14 mouse cellular contexts compared by ENCODE assay signal in genomic region chr15:27581640-27582039, GRCm38 (mm10). TPM values are rescaled to one million over a fixed set of nuclear protein-coding genes. Genes with fewer than 3 reads are reported as not detected.
DNase-seq lines count a peak whose midpoint lies in the region; ATAC-seq and TF ChIP-seq lines count a peak whose summit lies in the region.
"Had no signal": no experiment of that assay in that cellular context is flagged by ENCODE, and none has a peak within 500 bp of the region (broad histone marks: within the 10 kb centered on the region; RNA-seq: fewer than 3 reads in every experiment).

No protein-coding gene starts in this region.

- no peaks in the 10 kb centered on the region for H3K9me3 ChIP-seq in ES-E14 (ENCODE audit: control insufficient read depth, insufficient read depth, low read depth, low read length)
- H3K9me3 ChIP-seq in forebrain, embryonic 12.5 days = no peaks in the 10 kb centered on the region
- no peaks in the 10 kb centered on the region for H3K9me3 ChIP-seq in midbrain, embryonic 12.5 days
- H3K9me3 ChIP-seq: heart, embryonic 13.5 days had no signal

- no peak overlapping the region for H3K4me2 ChIP-seq in forebrain, embryonic 12.5 days
- H3K4me2 ChIP-seq in midbrain, embryonic 12.5 days (replicated peaks) = no peak overlapping the region
- H3K4me2 ChIP-seq: heart, embryonic 13.5 days; lung, embryonic 14.5 days had no signal

- peak overlapping the region; percentile 35; the same call in 1 of the 2 replicates for H3K27ac ChIP-seq in ES-E14 (ENCODE audit: insufficient read depth, low read depth, low read length, poor library complexity, severe bottlenecking)
- H3K27ac ChIP-seq in forebrain, embryonic 12.5 days = peak overlapping the region; percentile 56
- peak overlapping the region; percentile 39 for H3K27ac ChIP-seq in midbrain, embryonic 12.5 days (replicated peaks)
- H3K27ac ChIP-seq: heart, embryonic 13.5 days had no signal

- ATAC-seq in frontal cortex, adult (ENCODE audit: low TSS enrichment) = peak; percentile 32; the same call in 1 of the 2 replicates
- ATAC-seq in forebrain, embryonic 12.5 days (ENCODE audit: low FRiP score) = peak; percentile 63
- ATAC-seq in midbrain, embryonic 12.5 days (ENCODE audit: low FRiP score, low read depth) = peak; percentile 82

- no peak overlapping the region for H3K4me3 ChIP-seq in ES-E14 (ENCODE audit: insufficient read depth in 1 of 2, low read depth in 1 of 2, low read length in 2 of 2, poor library complexity in 1 of 2, severe bottlenecking in 1 of 2)
- no peak overlapping the region for H3K4me3 ChIP-seq in forebrain, embryonic 12.5 days (replicated peaks)
- no peak overlapping the region for H3K4me3 ChIP-seq in midbrain, embryonic 12.5 days
- H3K4me3 ChIP-seq: heart, embryonic 13.5 days; myocyte had no signal

- no peaks in the 10 kb centered on the region for H3K27me3 ChIP-seq in forebrain, embryonic 12.5 days
- no peaks in the 10 kb centered on the region for H3K27me3 ChIP-seq in midbrain, embryonic 12.5 days
- H3K27me3 ChIP-seq: heart, embryonic 13.5 days had no signal

- intact Hi-C loops in left cerebral cortex, postnatal 10 days (cut with DNase I) = loop anchor here (5.0 kb wide), 2 partner anchors 114 to 264 kb away; partner anchors contain the start of gene Ank
- intact Hi-C loops in left cerebral cortex, postnatal 25 days (cut with DNase I) = loop anchor here (2.0 kb wide), 1 partner anchor 255 kb away; no protein-coding TSS in a partner anchor

- H3K36me3 ChIP-seq in ES-E14 (ENCODE audit: control insufficient read depth, insufficient read depth, low read length, poor library complexity, severe bottlenecking) = no peaks in the 10 kb centered on the region; the same call in 1 of the 2 replicates
- peaks cover 7% of the 10 kb centered on the region for H3K36me3 ChIP-seq in forebrain, embryonic 12.5 days (replicated peaks)
- H3K36me3 ChIP-seq in midbrain, embryonic 12.5 days = no peaks in the 10 kb centered on the region

- no peak overlapping the region for H3K9ac ChIP-seq in ES-E14 (ENCODE audit: insufficient read depth, low read depth, low read length, poor library complexity, severe bottlenecking)
- H3K9ac ChIP-seq in forebrain, embryonic 12.5 days = no peak overlapping the region
- H3K9ac ChIP-seq in midbrain, embryonic 12.5 days (replicated peaks) = no peak overlapping the region
- H3K9ac ChIP-seq: heart, embryonic 13.5 days; lung, embryonic 14.5 days had no signal

- peaks cover 2 to 25% of the 10 kb centered on the region in 2 experiments; a peak in 3 of 4 replicates for H3K4me1 ChIP-seq in ES-E14 (ENCODE audit: control insufficient read depth in 2 of 2, insufficient read depth in 2 of 2, low read length in 2 of 2, poor library complexity in 1 of 2)
- H3K4me1 ChIP-seq in forebrain, embryonic 12.5 days = peaks cover 16% of the 10 kb centered on the region
- H3K4me1 ChIP-seq in midbrain, embryonic 12.5 days = peaks cover 16% of the 10 kb centered on the region

- no peak for DNase-seq in frontal cortex, adult 2 months (ENCODE audit: extremely low spot score in 1 of 2, low spot score in 1 of 2)
- DNase-seq in ES-E14 (ENCODE audit: low read depth, low spot score) = no peak
- no peak for DNase-seq in left cerebral cortex, postnatal 10 days (ENCODE audit: extremely low spot score in 1 of 2, low spot score in 2 of 2)
- DNase-seq in left cerebral cortex, postnatal 25 days (ENCODE audit: low spot score in 2 of 2) = no peak
- DNase-seq in B cell, adult 2 months = no peak
- DNase-seq: cerebellum, adult 11 months; kidney, adult 9 months; left cerebral cortex, postnatal 4 days; lung, embryonic 14.5 days had no signal

- 5% methylated on average over 3 of the region's 3 CpGs for WGBS in forebrain, embryonic 12.5 days
- WGBS in midbrain, embryonic 12.5 days = 10% methylated on average over 3 of the region's 3 CpGs

- in situ Hi-C loops in ES-E14 (cut with MboI; ENCODE audit: low sequenced_read_pairs in 2 of 2, unreplicated experiment in 2 of 2) = loop anchor here (25.0 kb wide), 1 partner anchor 269 kb away; no protein-coding TSS in a partner anchor

TF ChIP-seq in ES-E14, 5 proteins besides CTCF, POLR2A, EP300 and RAD21:
- TF ChIP-seq HCFC1 (IDR thresholded peaks at IDR 0.05; ENCODE audit: borderline replicate concordance, insufficient read depth, low read length) = no peak
- no peak for TF ChIP-seq ZC3H11A (IDR thresholded peaks at IDR 0.05; ENCODE audit: borderline replicate concordance, low read depth, low read length)

RNA-seq across cellular contexts. Expression of gene Otulin, which starts 48.9 kb away (rescaled TPM):
- 23.6 and 25.4 TPM in 2 replicates for polyA plus RNA-seq in frontal cortex, adult 2 months (2012; rRNA removed)
- 24.4 and 28.0 TPM in 2 replicates for total RNA-seq in ES-E14 (2012; rRNA removed)
- polyA plus RNA-seq in forebrain, embryonic 12.5 days (2016; fragmentation: Nextera tagmentation; extraction: Ambion mirVana) = 32.5 and 32.7 TPM in 2 replicates
- 29.0 and 30.4 TPM in 2 replicates for polyA plus RNA-seq in midbrain, embryonic 12.5 days (2016; fragmentation: Nextera tagmentation; extraction: Ambion mirVana)
- 10 to 100 TPM; 22.8 to 28.6 TPM for total RNA-seq in left cerebral cortex, postnatal 10 days (2021)
- 10 to 100 TPM; 21.2 to 23.3 TPM for total RNA-seq in left cerebral cortex, postnatal 25 days (2021)

Comparison
In these comparisons a context has a peak if more than half of its experiments do, and no peak if none do; other contexts are left out.
1. ATAC-seq: peak in every context shown above with its lines; median percentile 82 in midbrain, embryonic 12.5 days; 63 in forebrain, embryonic 12.5 days; 32 in frontal cortex, adult.